Mouse (Mus musculus): Measurements from ENCODE around the gene Adcy2.

GRCm38 (mm10) chr13:68598953-68599352 lies 400.4 kb downstream of the Adcy2 start:
- TF ChIP-seq GATA1 (IDR thresholded peaks at IDR 0.05; ENCODE audit: borderline replicate concordance, low read length) (no peak), FLI1 (IDR thresholded peaks at IDR 0.05; ENCODE audit: low read length) (no peak)

Measured in megakaryocyte, embryonic 14.5 days (primary cell).